Mouse (Mus musculus) gastrocnemius, adult 8-10 months (tissue): ENCODE measurements at regions not wholly inside any gene's neighbourhood (a gene's known extent, or its start where the extent isn't known, plus 50 kb on each side); places are given as distances from the start of the nearest gene placed in this dataset.

Experiments used
- DNase-seq, 2 experiments: peaks; one replicate each; pipeline ENCODE4 v3.0.0; 2022; ENCODE audit warnings: low spot score in 2 of 2

DNA sequence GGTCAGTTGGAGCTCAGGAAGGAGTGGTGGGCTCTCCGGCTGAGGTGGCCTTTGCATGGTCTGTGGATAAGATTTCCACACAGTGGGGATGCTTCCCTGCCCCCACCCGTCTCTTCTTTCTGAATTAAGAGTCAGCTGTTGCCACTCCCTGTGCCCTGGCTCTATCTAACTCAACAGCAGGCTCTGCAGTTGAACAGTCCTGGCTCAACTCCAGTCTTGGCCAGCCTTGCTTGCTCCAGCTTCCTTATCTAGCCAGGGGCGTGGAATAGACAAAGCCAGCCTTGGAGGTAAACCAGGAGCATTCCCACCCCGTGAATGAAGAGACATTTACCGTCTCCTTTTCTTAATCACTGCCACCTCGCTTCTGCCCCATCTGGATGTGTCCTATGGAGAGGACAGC, 89.7 kb downstream of the Mn1 start:
- DNase-seq, result peak in 1 of 2 experiments; percentile 34

DNA sequence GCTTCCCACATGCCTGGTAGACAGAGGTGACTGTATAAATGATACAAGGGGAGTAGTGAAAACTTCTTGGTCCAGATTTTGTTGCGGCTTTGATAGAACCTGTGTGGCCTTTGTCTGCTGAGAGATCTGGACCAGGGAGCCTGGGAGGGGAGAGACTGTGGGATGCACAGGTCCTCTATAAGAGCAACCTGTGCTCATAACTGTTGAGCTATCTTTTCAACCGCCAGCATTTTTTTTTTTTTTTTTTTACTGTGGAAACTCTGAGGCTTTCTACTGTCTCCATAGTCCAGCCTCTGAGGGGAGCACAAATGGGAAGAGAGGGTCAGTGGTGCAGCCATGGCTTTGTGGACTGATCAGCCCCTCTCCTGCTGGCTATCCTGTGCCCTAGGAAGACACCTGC, 90.2 kb downstream of the Mn1 start:
- DNase-seq, result no peak

DNA sequence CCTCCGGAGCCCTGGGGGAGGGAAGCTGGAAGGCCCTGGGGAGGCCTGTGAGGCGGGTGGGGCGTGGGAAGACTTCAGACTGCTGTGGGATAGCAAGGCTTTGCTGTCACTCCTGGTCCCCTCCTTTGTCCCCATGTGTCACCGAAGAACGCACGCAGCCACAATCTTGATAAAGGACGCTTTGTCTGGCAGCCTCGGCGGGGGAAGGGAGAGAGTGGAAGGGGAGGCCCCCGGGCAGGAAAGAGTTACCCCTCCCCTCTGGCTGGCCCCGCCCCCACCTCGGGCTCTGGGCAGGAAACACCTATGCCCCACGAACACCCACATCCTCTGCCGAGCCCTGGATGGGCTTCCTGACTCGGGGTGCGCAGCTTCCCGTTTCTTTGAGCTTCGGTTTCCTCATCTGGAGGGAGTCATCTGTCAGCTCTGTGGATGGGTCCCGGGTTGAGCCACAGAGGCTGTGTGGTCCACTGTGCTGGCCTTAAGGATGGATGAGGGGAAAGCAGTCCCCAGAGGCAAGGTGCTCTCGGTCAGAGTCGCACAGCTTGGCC, 91.9 kb downstream of the Mn1 start:
- DNase-seq, result no peak

DNA sequence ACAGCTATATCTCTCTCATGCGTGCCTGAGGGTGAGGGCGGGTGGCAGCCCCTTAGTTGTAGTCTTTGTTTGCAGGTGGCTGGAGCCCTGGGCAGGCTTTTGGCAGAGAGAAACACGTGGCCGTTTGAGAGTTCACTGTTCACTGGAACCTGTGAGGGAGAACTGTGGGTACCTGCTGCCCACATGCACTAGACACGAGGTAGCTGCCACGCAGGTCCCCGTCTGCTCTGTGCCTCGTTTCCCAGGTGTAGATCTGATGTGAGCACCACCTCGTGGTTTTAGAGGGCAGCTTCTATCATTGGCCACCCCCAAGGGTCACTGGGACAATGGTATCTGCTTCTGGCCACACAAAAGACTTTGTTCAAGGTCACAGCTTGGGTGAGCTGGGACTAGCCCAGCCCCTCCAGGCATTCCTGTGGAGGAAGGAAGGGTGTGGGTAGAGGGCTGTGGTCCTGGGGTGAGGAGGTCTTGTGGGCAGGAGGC, 92.5 kb downstream of the Mn1 start:
- no peak for DNase-seq

DNA sequence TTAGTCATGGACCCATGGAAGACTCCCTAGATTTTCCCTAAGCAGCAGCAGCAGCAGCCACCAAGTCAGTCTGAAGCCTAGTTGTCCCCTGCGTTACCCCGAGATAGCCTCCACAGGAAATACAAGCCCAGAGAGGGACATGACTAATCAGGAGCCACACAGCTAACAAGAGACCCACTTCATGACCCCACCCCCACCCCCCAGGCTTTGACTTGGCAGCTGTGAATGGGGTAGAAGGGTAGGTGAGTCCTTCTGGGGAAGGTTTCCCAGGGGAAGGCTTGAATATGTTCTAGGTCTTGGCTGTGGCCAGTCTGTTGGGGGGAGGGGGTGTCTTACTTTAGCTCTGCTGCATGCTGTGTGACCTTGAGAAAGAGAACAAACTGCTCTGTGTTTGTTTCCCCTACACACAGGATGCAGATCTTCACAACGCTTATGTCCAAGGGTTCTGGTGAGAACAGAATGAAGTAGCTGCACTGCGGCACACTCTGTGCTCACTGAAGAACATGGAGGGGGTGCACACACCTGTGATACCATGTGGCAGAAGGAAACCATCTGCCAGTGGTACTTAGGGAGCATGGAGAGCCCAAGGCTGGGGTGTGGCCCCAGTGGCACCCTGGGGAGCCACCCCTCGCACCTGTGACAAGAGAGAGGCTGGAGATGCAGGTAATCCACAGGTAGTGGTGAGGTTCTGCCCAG, 93.2 kb downstream of the Mn1 start:
- no peak for DNase-seq

DNA sequence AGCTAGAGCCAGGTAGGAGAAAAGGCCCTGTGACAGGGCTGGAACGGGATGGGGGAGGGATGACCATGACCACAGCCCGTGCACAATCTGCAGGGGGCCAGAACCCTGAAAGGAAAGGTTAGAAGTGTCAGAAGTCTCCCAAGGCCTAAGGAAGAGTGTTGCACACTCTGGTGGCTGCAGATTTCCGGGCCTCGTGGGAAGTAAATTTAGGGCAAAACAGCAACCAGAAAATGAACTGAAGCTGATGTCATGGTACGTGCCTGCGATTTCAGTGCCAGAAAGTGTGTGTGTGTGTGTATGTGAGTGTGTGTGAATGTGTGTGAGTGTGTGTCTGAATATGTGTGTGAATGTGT, 93.7 kb downstream of the Mn1 start:
- no peak for DNase-seq

DNA sequence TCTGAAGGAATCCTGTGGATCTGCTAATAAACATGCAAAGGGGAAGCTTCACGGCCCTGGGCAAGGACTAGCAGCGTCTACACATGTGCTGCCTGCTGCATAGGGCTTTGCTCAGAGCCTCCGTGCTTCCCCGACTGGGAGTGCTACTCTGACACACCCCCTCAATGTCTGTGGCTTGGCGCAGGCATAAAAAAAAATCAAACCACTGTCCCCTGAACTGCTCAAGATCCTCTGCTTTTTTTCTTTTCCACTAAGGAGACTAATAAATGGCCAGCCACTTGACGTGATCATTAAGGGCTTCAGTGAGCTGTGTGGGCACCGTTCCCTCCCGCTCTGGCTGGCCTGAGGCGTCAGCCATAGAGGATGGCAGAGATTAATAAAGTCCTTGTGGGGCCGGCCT, 94.8 kb downstream of the Mn1 start:
- DNase-seq, result no peak

DNA sequence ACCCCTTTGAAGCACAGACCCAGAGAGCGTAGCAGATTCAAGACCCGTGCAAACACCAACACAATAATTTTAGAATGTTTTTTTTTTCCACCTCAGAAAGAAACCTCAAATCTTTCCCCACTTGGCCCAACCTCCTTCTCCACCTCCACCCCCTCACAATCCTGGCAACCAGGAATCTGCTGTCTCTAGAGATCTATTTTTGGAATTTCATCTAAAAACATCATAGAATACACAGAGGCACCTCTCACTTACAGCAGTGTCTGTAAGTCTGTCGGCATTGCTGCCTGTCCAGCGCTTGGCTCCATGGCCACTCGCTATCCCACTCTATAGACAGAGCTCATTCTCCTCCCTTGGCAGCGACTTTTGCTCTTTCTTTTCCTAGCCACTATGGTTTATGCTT, 96.8 kb downstream of the Mn1 start:
- DNase-seq, result no peak

DNA sequence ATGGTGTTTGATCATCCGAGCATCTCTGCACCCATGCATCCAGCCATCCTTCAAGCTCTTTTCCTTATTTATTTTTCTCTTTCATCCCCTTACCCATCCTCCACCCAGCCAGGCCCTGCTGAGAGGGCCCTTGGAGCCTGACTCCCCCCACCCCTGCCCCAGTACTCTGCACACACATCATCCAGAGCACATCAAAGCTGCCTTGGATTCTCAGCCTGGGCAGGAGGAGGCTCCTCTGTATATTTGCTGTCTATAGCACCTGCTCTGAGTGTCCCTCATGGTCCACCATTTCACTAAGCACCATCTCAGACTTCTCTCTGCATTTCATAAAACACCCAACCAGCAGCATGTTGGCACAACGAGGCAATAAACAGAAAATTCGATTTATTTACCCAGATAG, 101.9 kb downstream of the Mn1 start:
- DNase-seq, result no peak

DNA sequence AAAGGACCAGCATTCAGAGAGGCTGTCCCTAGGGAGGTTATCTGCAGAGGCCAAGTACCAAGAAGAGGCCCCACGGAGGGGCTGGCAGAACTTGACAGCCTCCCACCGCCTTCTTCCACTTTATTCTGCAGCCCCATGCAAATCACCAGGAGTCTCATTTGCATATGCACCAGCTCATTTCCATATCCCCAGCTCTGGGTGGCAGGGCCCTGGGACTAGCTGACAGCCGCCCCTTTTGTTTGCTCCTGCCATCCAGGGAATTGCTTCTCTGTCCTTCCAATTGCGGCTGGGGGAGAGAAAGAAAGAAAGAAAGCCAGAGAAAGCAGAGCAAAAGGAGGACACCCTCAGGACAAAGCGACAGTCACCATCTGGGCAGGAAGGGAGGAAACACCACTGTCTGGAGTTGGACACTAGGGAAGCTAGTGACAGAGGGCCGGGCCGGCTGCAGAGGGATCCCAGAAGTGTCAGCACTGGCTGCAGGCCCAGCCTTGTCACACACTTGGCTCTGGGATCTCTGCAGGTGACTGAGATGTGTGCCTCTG, 102.4 kb downstream of the Mn1 start:
- no peak for DNase-seq

DNA sequence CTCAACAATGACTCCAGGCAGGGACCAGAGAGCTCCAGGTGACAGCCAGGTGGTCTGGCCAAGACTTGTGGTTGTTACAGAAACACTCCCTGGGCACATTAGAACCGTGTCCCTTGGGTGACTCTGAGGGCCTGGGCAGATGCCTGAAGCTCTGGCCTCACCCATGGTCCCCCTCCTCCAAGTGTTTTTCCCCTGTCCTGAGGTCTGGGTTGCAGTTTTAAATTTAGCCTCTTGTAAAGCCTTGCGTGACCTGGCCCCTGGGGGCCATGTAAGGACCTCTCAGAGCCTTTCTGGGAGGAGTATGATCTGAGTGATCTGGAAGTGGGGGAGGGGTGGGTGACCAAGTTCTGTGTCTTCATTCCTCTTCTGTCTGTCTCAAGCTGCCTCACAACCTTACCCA, 104.7 kb downstream of the Mn1 start:
- peak in 1 of 2 experiments; percentile 42 for DNase-seq

DNA sequence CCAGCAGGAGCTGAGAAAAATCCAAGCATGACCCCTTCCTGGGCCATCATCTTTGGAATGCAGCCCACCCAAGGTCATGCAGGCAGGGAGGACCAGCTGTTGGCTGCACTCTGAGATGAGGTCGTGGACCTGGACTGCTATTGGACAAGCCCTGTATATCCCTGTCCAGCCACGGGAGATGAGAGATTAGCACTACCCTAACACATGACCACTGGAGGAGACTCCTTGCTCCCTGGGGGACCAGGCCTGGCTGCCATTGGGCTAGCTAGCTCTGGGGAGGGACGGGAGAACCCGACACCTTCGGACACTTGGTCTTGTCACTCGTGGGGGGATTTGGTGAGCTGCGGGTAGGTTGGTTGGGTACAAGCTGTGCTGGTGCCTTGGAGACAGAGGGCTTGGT, 105.4 kb downstream of the Mn1 start:
- DNase-seq, result peak; percentile 82 to 85

DNA sequence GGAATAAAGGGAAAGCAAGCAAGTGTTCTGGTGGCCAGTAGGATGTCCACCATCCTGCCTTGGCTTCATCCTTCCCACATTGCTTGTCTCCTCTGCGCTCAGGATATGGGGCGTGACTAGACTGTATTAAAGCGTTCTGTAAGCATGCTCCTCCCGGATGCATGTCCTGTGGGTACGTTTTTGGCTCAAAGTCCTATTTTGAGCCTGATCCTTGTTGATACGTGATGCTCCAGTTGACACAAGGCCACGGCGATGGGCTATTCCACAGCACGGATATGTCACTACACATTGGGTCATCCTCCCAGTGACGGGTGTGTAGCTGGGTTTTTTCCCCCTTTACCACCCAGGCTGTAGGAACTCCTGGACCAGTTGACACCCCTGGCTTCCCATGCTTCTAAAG, 110.6 kb downstream of the Mn1 start:
- DNase-seq, result no peak

DNA sequence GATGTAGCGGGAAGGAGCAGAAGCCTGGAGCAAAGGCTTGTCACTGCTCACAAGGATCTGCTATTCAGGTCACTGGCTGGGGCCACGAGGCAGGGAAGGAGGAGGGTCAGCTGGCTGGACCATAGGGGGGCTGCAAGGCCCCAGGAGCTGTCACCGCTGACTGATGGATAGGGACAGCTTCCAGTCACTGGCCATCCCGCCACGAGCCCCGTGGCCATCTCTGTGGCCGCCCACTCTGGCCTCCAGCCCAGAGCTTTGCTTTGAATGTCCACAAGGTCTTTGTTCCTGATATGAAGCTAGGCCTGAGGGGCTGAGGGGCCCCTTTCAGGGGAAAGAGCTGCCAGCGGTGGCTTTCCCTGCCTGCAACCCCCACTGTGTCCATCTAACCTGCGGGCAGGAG, 111.9 kb downstream of the Mn1 start:
- no peak for DNase-seq

DNA sequence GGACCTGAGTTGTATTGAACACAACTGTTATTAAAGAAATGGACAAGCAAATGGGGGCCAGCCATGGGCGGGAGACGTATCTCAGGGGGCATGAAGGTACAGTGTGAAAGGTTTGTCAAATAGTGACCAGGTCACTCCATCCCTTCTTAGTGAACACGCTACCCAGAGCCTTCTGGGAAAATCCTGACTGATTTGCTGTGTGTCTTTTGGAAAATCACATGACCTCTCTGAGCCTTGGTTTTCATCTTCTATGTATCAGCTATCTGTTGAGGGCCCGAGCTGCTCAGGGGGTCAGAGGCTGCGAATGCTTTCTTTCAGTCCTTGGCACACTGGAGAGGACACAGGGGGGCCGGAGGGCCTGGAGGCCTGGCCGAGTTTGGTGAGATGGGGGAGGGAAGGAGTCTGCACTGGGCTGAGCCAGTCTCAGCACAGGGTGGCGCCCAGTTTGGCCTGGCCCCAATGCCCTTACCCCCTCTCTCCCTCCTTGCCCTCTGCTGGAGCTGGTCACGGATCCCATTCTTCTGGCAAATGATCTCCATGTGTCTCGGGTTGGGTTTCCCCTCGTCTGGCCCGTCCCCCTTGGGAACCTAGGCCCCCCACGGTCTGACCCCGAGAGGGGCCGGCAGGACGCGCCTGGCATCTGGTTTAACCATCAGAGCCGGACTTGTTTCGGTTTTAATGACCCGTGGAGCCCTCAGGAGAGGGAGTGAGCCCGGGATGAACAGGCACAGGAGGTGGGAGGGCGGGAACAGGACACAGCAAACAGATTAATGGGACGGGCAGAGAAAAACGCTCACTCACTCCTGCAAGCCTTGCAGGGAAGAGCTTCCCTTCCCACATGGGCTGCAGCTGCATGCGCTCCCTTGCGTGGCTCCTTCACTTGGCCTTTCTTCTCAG, 113.7 kb downstream of the Mn1 start:
- DNase-seq, result peak; percentile 61 to 71

DNA sequence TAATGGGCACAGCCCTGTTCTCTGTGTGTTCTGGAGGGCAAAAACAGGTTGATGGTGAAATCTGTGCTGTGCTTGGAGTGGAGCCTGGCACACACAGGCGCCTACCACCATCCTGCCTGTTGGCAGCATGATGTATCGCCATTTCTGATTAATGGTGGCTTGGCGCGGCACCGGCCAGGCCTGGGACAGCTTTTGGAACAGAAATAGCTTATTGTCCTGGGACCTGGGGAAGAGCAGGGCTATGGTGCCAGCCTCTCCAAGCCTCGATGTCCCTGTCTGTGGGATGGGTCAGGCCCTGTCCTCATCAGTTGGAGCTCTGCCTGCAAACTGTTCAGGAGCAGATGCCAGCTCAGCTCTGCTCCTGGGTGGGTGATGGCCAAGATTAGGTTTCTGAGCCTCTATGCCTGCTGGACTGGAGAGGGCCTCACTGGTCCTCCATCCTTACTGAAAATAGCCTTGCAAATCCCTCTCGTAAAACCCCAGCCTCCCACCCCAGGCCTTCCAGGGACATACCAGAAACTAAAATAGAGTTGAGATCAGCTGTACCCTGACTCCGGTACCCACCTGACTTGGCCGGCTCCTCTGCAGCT, 115.4 kb downstream of the Mn1 start:
- DNase-seq, result peak; percentile 77 to 87

DNA sequence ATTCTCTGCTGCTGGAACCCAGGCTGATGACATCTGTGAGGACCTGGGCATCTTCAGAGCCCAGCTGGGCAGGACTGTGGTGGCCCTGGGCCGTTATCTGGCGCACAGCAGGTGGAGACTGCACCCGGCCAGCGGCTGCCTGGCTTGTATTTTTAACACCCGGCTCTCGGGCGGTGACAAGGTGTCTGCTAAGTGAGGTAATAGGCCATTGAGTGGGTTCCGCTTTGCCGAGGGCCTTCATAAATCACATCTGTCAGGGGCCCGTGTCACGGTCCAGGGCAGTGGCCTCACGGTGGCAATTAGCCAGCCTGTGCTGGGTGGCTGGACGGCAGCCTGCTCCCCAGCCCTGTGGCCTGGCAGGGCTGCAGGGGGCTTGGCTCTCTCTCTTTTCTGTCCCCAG, 118.8 kb downstream of the Mn1 start:
- DNase-seq, result peak; percentile 53 to 64

DNA sequence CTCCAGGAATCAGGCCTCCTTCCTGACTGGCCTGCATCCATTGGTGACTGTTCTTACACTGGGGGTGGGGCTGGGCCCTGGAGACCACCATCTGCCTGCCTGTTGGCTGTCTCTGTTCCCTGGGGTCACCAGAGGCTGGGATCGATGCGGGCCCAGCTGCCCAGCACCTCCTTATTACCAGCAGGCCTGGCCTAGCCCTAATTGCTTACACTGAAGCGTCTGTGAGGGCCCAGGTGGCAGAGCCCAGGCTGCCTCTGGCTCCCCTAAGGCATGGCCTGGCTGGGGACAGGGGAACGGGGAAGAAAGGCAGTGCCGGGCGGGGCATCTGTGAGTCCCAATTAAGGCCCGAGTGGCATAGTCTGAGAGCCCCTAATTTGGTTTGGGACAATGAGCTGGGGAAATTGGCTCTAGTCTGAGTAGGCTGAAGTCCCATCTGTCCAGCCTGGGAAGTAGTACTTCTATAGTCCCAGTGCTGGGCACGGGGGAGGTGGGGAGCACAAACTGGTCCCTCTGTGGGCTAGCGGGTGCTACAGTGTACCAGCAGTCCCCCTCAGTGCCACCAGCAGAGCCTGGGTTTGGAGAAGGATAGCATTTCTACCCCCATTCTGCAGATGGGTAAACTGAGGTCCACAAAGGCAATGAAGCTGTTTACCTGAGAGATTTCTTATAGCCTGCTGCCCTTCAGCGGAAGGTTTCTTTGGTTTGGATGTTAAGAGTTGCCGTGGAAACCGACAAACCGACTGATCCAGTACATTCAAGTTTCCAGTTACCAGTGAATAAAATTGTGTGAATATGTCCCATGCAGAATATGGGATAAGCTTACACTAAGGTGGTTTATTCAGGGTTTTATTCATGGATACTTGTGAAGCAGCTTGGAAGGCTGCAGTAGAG, 121.6 kb downstream of the Mn1 start:
- no peak for DNase-seq

DNA sequence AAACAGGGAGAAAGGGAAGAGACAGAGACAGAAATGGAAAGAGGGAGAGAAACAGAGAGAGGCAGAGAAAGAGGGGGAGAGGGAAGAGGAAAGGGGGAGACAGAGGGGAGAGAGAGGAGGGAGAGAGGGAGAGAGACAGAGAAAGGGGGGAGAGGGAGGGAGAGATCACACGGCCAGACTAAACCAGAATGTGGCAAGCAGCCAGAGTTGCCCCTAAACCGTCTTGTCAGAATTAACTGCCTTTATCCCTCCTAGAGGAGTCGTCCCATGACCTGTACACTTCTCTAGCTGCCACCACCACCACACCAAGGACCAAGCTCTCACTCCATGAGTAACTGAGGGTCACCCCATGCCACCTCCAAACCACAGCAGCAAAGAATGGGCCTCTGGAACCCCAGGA, 123.3 kb downstream of the Mn1 start:
- DNase-seq, result no peak

DNA sequence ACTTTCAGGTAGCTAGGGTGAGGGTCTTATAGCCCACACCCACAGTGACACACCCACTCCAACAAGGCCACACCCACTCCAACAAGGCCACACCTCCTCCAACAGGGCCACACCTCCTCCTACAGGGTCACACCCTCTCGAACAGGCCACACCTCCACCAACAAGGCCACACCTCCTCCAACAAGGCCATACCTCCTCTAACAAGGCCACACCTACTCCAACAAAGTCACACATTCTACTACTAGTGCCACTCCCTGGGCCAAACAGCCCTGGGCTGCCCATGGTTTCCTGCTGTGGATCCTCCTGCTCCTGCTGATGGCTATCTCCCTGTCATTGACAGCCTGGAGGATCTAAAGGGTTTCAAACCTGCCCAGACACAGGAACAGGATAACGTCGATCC, 124.9 kb downstream of the Mn1 start:
- no peak for DNase-seq
